Mouse (Mus musculus): ENCODE measurements around the gene Rbm47.

Gene Rbm47

GRCm38 (mm10) chr5:66083350-66083749, 89.6 kb downstream of the Rbm47 start:
- peak; percentile 2 for DNase-seq

- DNase-seq, result no peak
Observed at GRCm38 (mm10) chr5:66082229-66082572, 90.7 kb downstream of the Rbm47 start.

GRCm38 (mm10) chr5:66081443-66082228, 91.3 kb downstream of the Rbm47 start:
- no peak for DNase-seq

- DNase-seq, result no peak
Observed at GRCm38 (mm10) chr5:66080529-66081220, 92.2 kb downstream of the Rbm47 start.

- no peak for DNase-seq
Observed at GRCm38 (mm10) chr5:66079358-66080179, 93.3 kb downstream of the Rbm47 start.

GRCm38 (mm10) chr5:66078491-66079012, 94.4 kb downstream of the Rbm47 start:
- no peak for DNase-seq

GRCm38 (mm10) chr5:66077416-66077815, 95.5 kb downstream of the Rbm47 start:
- no peak for DNase-seq

- DNase-seq, result no peak
Observed at GRCm38 (mm10) chr5:66076685-66077301, 96.1 kb downstream of the Rbm47 start.

- DNase-seq, result no peak
Observed at GRCm38 (mm10) chr5:66075906-66076305, 97.0 kb downstream of the Rbm47 start.

GRCm38 (mm10) chr5:66075032-66075488, 97.9 kb downstream of the Rbm47 start:
- no peak for DNase-seq

- DNase-seq, result no peak
Observed at GRCm38 (mm10) chr5:66074235-66074634, 98.7 kb downstream of the Rbm47 start.

GRCm38 (mm10) chr5:66073604-66074164, 99.2 kb downstream of the Rbm47 start:
- DNase-seq, result no peak

GRCm38 (mm10) chr5:66071722-66072121, 101.2 kb downstream of the Rbm47 start:
- DNase-seq, result no peak

GRCm38 (mm10) chr5:66070350-66070749, 102.6 kb downstream of the Rbm47 start:
- no peak for DNase-seq

GRCm38 (mm10) chr5:66069470-66070144, 103.3 kb downstream of the Rbm47 start:
- no peak for DNase-seq

- DNase-seq, result no peak
Observed at GRCm38 (mm10) chr5:66069133-66069469, 103.8 kb downstream of the Rbm47 start.

GRCm38 (mm10) chr5:66068068-66068920, 104.6 kb downstream of the Rbm47 start:
- no peak for DNase-seq

GRCm38 (mm10) chr5:66067219-66067618, 105.7 kb downstream of the Rbm47 start:
- DNase-seq, result no peak

GRCm38 (mm10) chr5:66062930-66063220, 110.0 kb downstream of the Rbm47 start:
- DNase-seq, result no peak

GRCm38 (mm10) chr5:66062046-66062929, 110.6 kb downstream of the Rbm47 start:
- DNase-seq, result no peak

All from cerebellum, adult 9-10 months (tissue).